ENCODE assay signal across 8 mouse cellular contexts in genomic region chr19:7267091-7267741, GRCm38 (mm10). TPM values are rescaled to one million over a fixed set of nuclear protein-coding genes. Genes with fewer than 3 reads are reported as not detected.
A peak's percentile ranks its signal among the peaks of the same experiment; 100 is the strongest.
DNase-seq lines count a peak whose midpoint lies in the region; ATAC-seq and TF ChIP-seq lines count a peak whose summit lies in the region.

Gene Rcor2 (plus strand): TSS chr19:7267325.

- no peak for TF ChIP-seq EP300 in lung, postnatal 0 days (IDR thresholded peaks at IDR 0.05)

- peak within 1 kb of the TSS; percentile 94 for H3K4me3 ChIP-seq in forebrain, embryonic 14.5 days (ENCODE audit: low read depth, low read length)
- peak within 1 kb of the TSS; percentile 56 for H3K4me3 ChIP-seq in lung, postnatal 0 days (ENCODE audit: low read depth, low read length)

- peak within 1 kb of the TSS; percentile 99 for H3K9ac ChIP-seq in forebrain, embryonic 14.5 days (ENCODE audit: low read length)
- H3K9ac ChIP-seq in lung, postnatal 0 days (replicated peaks; ENCODE audit: low read depth), result peak within 1 kb of the TSS; percentile 32; the same call in 1 of the 2 replicates

- TF ChIP-seq CTCF in lung, postnatal 0 days (IDR thresholded peaks at IDR 0.05), result no peak

- WGBS in forebrain, embryonic 14.5 days, result 2% methylated on average over 27 of the region's 28 CpGs
- 4% methylated on average over 26 of the region's 28 CpGs for WGBS in lung, postnatal 0 days

- peak within 1 kb of the TSS; percentile 88 for H3K4me2 ChIP-seq in forebrain, embryonic 14.5 days (ENCODE audit: low read length)
- peak within 1 kb of the TSS; percentile 99 for H3K4me2 ChIP-seq in lung, postnatal 0 days (replicated peaks; ENCODE audit: low read depth, low read length)

- peaks cover 20% of the 10 kb centered on the region for H3K36me3 ChIP-seq in forebrain, embryonic 14.5 days (ENCODE audit: control insufficient read depth, insufficient read depth, low read length)
- H3K36me3 ChIP-seq in lung, postnatal 0 days (ENCODE audit: insufficient read depth, low read length), result no peaks in the 10 kb centered on the region

- H3K9me3 ChIP-seq in forebrain, embryonic 14.5 days (replicated peaks; ENCODE audit: control insufficient read depth, low read length), result no peaks in the 10 kb centered on the region
- H3K9me3 ChIP-seq in lung, postnatal 0 days (ENCODE audit: low read length), result no peaks in the 10 kb centered on the region

- ATAC-seq in forebrain, embryonic 14.5 days, result peak; percentile 72
- ATAC-seq in lung, postnatal 0 days, result peak; percentile 64

- no peaks in the 10 kb centered on the region for H3K27me3 ChIP-seq in forebrain, embryonic 14.5 days (replicated peaks; ENCODE audit: control insufficient read depth, insufficient read depth, low read length)
- H3K27me3 ChIP-seq in lung, postnatal 0 days (replicated peaks; ENCODE audit: insufficient read depth, low read length), result no peaks in the 10 kb centered on the region

- H3K27ac ChIP-seq in forebrain, embryonic 14.5 days (ENCODE audit: low read depth, low read length), result peak within 1 kb of the TSS; percentile 100
- H3K27ac ChIP-seq in lung, postnatal 0 days (ENCODE audit: low read length), result peak within 1 kb of the TSS; percentile 26

- peak; percentile 80 for DNase-seq in ES-CJ7 (ENCODE audit: low read depth, low spot score)
- DNase-seq in adrenal gland, postnatal 14 days, result peak; percentile 88
- DNase-seq in forebrain, embryonic 14.5 days (ENCODE audit: low spot score), result peak; percentile 95
- DNase-seq in heart, postnatal 25 days (ENCODE audit: low spot score), result peak; percentile 66
- peak in 1 of 2 experiments; percentile 50 for DNase-seq in layer of hippocampus, adult 8-10 months (ENCODE audit: low spot score in 2 of 2)
- peak; percentile 80 for DNase-seq in lung, postnatal 0 days (ENCODE audit: low spot score)
- peak; percentile 88 for DNase-seq in retina, embryonic 14.5 days (ENCODE audit: low spot score)
- DNase-seq in T-cell, adult 2 months (ENCODE audit: low spot score), result no peak

- intact Hi-C loops in heart, postnatal 25 days (cut with DNase I), result no loop called here

- H3K4me1 ChIP-seq in forebrain, embryonic 14.5 days (ENCODE audit: control insufficient read depth, insufficient read depth, low read length), result peaks cover 54% of the 10 kb centered on the region
- H3K4me1 ChIP-seq in lung, postnatal 0 days (ENCODE audit: insufficient read depth, low read depth, low read length), result peaks cover 22% of the 10 kb centered on the region

RNA-seq across cellular contexts. Expression of gene Rcor2, which starts in this region (rescaled TPM):
- total RNA-seq in adrenal gland, postnatal 14 days (2021), result 3.4 and 4.1 TPM in 2 replicates
- 36.2 and 36.6 TPM in 2 replicates for polyA plus RNA-seq in forebrain, embryonic 14.5 days (2014; fragmentation: Nextera tagmentation; extraction: Ambion mirVana)
- 1 to 10 TPM; 6.9 to 7.5 TPM for total RNA-seq in heart, postnatal 25 days (2021)
- total RNA-seq in layer of hippocampus, adult 8-10 months (2022), result 10 to 100 TPM; 12.7 to 17.0 (median 14.6) TPM
- polyA plus RNA-seq in lung, postnatal 0 days (2015; fragmentation: Nextera tagmentation; extraction: Ambion mirVana), result 1.3 and 1.5 TPM in 2 replicates

Comparison
In these comparisons a context has a peak if more than half of its experiments do, and no peak if none do; other contexts are left out.
1. RNA of gene Rcor2 (polyA plus RNA-seq): 36.2 to 36.6 TPM in forebrain, embryonic 14.5 days; 1.3 to 1.5 TPM in lung, postnatal 0 days; every median in the first group is over 10 times any median in the second.